Mouse (Mus musculus) brain, adult 2 months (tissue): ENCODE results near the gene Gimap8.
"Not testable (repeated sequence)": the region's sequence is repeated elsewhere in the genome, so short reads cannot be mapped to it uniquely, and the experiment has no call there.

ENCODE experiments used
- DNase-seq: peaks from one replicate; pipeline ENCODE4 v3.0.0; 2011; ENCODE audit warnings: low read depth, low spot score

Gimap8 gene

DNA sequence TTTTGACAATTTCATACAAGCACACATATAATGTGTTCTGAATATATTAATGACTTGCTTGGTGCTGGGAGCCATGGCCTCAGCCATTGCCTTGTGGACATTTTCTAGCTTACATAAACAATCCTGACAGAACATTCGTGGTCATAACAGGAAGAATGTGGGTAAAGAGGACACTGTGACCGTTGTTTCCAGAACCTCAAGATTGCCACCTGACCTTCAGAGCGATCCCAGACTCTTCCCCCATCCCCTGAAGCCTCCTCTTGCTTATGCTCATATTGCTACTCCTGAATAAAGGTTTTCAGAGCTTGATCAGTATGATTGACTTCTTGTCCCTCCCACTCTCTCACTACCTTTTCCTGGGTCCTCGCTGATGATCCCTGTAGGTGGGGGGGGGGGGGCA is 31.4 kb downstream of the Gimap8 start:
- DNase-seq: no peak

- DNase-seq: no peak
These were observed 32.7 kb downstream of the Gimap8 start for GRCm38 (mm10) chr6:48679701-48680100.

DNA sequence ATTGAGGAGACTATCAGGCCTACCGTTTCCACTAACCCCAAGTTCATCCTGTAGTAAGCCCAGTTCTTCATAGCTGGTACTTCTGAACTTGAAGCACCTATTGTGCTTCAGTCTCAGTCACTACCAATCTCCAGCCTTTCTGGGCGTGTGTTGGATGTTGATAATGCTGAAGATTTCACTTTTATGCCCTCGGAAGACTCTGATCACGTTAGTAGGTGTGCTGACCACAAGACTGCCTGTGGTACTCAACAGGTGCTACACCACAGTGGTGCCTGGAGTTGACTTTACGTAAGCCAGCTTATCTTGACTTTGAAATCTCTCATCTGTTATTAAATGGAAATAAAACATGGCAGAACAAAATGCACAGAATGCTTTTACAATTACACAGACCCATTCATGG is 33.4 kb downstream of the Gimap8 start:
- no peak for DNase-seq

DNA sequence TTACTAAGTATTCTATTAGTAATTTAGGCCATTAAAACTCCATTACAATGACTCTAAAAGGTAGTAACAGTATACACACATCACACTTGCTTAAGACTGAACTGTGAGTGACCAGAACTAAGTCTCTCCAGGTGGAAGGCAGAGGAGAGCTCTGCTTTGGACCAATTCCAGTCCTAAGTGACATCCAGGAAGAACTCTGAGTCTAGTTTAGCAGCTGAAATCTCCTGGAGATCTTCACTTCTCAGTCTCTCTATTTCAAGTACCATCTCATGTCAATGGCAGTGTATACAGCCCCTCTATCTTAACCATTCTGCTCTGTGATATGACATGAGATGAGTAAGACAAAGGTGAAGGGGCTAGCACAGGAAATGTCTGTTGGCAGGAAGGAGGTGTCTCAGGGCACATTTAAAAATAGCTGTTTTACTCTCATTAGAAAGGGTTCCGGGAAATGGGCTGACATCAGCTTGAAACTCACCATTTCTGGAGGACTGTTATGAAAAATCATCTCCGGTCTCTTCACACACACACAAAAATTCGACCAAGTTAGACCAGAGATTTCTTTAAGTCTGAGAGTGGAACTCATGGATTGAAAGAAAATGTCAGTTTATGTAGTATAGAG is 34.5 kb downstream of the Gimap8 start:
- no peak for DNase-seq

DNA sequence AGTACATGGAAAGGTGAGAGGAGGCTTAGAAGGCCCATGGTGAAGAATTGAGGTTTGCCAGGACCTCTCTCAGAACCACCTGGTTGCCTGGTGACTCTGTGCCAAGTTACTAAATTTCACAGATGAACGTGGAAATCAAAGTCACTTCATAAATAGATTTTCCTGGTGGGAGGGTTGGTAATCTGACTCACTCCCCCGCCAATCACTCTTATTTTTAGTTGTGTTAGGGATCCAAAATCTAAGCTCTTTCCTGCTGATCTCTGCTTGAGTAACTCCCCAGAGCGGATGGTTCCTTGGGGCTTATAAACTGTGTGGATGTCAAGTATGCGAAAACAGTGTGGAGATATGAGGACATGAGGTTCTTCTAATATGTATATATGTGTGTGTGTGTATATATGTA is 35.2 kb downstream of the Gimap8 start:
- DNase-seq: peak; percentile 47

- not testable (repeated sequence) for DNase-seq
These were observed 36.3 kb downstream of the Gimap8 start for GRCm38 (mm10) chr6:48683263-48683821.

DNA sequence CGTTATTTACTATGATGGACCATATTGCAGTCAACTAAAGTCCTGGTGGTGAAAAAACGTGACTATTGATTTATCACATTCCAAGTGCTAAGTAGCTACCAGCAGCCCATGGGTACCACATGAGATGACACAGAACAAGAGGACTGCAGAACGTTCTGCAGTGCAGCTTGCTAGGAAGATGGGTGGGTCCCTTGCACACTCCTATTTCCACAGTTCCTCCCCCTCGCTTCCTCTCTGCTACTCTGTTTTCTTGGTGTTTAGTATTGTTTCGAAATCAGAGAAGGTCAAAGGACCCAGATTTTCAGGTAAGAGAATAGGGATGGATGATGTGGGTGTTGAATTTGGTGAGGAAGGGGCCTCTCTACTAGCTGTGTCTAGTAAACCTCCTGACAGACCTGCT is 37.3 kb downstream of the Gimap8 start, which contains the start of gene Gimap4:
TSS of gene Gimap4 (plus strand) at position 231 of the 400 bp plus-strand sequence.
- DNase-seq: no peak

DNA sequence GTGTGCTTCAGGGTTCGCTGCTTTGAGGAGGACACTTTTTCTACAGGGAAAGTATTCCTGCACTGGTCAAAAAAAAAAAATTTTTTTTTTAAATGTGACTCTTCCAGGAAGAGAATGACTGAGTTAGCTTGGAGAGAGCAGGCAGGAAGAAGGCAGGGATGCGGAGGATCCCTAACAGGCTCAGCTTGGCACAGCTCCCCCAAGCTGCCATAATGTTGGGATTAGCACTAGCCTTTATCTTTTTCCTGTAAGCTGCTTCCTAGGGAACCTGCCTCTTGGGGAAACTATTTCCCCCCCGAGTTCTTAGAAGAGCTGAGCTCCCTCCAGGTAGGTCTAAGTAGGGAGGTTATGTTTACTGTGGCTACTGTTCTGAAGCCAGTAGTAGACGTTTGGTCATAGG is 37.8 kb downstream of the Gimap8 start:
- peak; percentile 10 for DNase-seq

DNA sequence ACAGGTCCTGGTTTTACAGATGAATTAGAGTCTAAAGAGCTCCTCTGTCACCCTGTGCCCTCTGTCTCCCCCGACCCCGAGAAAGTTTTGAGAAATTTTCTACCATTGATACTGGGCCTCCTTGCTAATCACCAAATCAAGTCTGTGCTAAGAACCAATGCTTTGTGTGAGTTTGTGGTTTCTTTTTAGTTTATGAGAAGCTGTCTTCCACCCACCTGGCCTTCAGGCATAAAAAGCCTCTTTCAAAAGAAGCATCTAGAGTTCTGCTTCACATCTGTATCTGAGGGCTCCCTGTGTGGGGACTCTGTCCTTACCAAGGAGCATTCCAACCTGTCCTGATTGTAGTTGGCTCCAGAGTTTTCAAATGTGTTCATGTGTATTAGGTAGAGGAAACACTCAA is 38.2 kb downstream of the Gimap8 start:
- no peak for DNase-seq

DNA sequence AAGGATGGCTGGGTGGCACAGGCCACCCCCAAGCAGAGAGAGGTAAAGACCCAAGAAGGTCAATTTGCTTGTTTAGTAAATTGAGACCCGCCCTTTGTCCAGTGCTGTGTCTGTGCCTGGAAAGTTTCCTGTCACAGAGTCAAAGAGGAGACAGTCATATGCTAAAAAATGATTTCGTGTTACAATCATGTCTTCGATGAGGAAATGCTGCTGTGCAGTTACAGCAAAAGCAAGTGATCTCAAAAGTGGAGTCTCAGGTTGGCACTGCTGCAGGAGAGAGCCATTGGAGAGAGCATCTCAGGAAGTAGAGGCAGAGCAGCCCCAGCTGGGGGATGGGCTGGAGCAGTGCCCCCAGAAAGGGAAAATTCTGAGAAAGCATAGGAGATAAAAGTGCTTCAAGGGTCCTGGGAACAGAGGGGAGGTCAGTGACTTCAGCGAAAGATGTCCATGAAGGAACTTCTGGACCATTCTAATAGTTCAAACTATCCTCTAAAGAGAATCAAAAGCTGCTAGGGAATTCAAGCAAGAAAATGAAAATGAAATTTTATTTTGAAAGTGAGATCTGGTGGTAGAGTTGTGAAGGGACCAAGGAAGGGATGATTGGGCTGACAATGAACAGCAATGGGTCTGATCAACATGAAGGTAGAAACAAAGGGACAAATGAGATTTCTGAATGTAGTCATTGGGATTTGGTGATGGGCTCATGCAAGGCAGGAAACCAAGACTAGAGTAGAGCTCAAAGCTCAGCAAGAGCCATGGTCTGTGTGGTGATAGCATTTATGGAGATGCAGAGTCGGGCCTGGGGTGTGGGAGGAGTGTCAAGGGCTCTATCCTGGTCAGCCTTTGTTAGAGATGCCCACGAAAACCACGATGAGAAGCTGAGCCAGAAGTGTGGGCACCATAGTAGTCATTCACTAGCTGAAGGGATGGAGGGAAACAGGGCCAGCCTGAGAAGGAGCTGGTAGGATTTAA is 38.9 kb downstream of the Gimap8 start:
- no peak for DNase-seq

DNA sequence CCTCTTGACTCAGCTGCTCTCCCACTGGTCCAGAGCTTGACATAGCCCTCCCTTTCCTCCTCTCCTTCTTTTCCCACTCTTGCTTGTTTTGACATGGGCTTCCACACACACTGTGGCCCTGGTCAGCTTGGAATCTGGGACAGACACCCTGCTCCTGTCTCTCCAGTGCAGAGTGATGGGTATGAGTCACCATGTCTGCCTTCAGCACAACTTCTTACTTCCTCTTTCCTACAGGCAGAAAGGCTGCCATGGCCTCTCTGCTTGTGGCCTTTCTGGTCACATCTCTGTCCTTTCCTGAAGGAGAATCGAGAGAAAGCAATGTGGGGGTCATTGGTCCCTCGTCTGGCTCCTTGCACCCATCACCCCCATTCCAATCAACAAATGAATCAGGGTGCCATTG is 40.0 kb downstream of the Gimap8 start:
- DNase-seq: no peak

DNA sequence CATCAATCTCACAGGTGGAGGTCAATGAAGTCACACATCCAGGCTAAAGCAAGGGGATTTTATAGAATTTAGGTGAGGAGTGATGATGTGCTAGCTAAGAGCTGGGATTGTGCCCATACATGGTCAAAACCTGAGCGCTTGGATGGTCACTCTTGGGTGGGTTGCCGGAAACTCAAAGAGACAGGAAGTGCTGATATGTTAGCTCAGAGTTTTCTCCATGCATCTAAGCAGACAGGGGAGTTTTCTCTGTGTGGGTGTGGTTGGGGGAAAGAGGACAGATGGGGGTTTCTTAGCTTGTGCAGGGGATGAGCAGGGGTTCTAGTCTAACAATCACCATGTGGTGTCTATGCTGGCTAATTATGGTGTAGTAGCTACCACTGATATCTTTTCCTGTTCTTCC is 42.3 kb downstream of the Gimap8 start:
- DNase-seq: no peak

- no peak for DNase-seq
These were observed 45.9 kb downstream of the Gimap8 start for GRCm38 (mm10) chr6:48692962-48693361.

- no peak for DNase-seq
These were observed 50.0 kb downstream of the Gimap8 start for GRCm38 (mm10) chr6:48696830-48697554.

DNA sequence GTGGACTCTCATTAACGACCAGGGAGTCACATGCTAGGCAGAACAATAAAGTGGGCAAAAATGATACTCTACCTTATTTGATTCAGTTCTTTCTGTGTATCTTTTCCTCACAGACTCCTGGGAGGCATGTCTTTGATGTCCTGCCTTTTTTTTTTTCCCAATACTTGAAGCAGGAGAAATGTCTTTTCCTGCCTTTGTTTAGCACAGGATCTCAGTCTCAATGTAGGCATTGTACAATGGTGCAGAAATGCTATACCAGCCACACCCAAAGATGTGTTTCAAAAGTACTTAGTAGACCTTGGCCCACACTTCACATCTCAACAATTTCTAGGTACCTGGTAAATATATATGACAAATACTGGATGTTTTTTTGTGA is 50.5 kb downstream of the Gimap8 start:
- no peak for DNase-seq

- DNase-seq: no peak
These were observed 51.2 kb downstream of the Gimap8 start for GRCm38 (mm10) chr6:48698066-48698856.

DNA sequence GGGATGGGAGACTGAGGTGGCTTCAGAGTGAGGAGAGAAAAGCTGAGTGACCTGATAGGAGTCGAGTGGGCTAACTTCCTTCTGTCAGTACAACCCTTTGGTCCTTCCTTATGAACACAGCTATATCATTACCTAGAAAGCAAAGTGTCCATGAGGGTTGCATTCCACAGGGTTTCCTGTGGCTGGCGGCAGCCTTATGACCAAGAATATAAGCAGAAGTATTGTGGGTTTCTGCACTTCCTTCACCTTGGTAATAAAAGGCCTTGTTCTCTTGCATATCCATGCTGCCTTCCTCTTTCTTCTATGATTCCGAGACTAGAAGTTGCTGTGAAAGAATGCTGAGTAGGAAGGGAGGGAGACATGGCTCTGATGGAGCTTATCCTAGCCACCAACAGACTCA is 51.9 kb downstream of the Gimap8 start:
- no peak for DNase-seq

DNA sequence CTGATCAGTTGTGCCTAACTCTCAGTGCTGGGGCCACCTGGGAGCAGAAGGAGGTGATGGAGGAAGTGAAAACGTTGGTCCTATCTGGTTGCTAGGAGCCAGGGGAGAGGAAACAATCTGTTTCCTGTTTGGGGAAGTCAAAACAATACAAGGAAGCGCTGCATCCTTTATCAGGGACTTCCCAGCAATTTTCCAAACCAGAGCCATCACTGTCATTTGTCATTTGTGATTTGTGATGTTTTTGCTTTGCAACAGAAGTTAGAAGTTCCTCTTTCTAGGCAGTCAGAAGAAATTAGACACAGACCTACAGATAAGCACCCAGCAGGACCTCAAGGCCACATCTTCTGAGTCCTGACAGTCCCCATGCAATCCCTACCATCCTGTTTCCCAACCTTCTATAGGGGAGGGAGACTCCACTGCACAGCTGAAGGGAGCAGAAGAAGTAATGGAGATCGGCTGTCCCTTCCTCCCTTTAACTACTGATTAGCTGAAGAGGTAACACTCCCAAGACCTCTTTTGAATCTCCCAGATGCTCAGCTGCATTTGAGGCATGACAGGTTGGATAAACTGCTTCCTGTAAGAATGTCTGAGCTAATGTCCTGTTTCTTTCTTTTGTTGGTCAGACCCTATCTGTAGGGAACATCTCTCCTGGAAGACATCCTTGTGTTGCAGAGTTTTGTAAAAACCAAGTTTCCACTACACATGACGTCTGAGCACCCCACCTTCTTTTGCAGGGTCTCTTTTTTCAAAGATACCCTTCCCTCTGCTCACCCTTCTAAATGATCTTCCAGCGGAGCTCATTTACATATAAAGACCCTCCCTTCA is 53.4 kb downstream of the Gimap8 start:
- no peak for DNase-seq

DNA sequence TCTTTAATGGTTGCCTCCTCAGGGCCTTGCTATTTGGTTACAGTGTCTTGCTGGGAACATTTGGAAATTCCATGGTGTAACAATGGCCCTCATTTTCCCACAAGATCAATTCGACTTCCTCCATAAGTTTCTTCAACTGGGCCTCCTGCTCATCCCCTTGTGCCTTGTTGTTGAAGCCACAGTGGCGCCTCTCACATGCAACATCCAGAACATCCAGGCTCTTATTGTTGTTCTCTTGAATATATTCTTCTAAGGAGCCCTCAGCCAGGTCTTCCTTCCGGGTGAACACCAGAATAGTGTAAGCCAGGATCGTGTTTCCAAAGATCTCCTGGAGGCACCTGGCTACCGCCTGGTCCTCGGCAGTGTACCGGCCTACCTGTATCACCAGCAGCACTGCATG is 55.1 kb downstream of the Gimap8 start:
- DNase-seq: no peak

DNA sequence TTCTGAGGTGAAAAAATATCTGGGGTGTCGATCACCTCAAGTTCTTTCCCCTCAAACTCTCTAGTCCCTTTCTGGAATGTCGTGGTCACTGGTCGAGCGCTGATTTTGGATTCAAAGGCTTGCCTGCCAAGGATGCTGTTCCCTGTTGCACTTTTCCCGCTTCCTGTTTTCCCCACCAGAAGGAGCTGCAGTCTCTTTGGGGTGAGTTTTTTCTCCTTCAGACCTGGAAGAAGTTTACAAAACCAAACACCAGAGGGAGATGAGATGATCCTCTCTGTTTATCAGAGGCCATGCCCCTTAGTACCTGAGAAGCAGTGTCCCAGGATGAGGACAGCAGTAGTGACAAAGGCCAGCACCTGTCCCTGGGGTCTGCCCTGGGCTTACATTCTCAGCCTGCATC is 55.6 kb downstream of the Gimap8 start:
- no peak for DNase-seq
